Comparison of ENCODE assay signal across 11 mouse cellular contexts in the genomic region with DNA sequence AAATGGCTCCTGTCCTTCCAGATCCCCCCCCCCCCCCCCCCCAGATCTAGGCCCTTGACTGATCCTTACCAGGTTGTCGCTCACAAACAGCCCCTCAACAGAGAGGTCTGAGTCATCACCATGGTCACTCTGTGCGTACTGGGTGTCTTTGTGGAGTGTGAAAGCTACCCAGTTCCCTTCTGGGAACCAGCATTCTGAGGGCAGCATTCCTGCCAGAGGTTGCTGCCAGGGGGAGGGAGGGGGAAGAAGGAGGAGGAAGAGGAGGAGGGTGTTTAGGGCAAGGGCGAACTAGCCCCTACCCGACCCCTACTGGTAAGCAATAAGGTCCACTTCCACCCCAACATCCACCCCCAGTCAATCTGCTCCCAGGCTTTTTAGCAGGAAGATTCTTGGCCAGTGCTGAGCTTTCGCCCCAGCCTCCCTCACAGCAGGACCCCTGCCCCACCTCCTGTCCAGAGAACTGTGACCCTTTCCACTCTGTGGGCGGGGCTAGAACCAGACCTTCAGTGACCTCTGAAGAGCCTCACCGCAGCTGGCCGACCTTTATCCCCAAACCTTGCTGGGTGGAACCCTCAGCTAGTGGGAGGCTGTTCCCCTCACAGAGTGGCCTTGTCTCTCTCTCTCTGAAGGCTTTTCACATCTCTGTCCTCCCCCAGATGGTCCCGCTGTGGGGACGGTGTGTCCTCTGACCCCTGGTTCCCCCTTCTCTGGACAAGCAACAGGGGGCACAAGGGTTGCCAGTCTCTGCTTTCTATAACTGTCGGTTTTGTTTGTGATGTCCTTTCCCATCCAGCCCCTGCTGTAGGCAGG.
DNase-seq lines count a peak whose midpoint lies in the region; ATAC-seq lines count a peak whose summit lies in the region.
"Had no signal": no experiment of that assay in that cellular context is flagged by ENCODE, and none has a peak within 500 bp of the region (broad histone marks: within the 10 kb centered on the region; RNA-seq: fewer than 3 reads in every experiment).

No protein-coding gene starts in this region.

- WGBS in kidney, embryonic 16.5 days, result 19% methylated on average over 11 of the region's 11 CpGs
- 6% methylated on average over 11 of the region's 11 CpGs for WGBS in embryonic facial prominence, embryonic 11.5 days

- H3K4me3 ChIP-seq in kidney, embryonic 16.5 days (ENCODE audit: low read length), result no peak overlapping the region
- no peak overlapping the region for H3K4me3 ChIP-seq in embryonic facial prominence, embryonic 11.5 days (ENCODE audit: low read depth, low read length)
- H3K4me3 ChIP-seq: hindbrain, embryonic 12.5 days had no signal

- DNase-seq in kidney, postnatal 25 days, result no peak
- DNase-seq in R1 (ENCODE audit: low read depth, low spot score), result peak; percentile 89
- DNase-seq in embryonic facial prominence, embryonic 11.5 days (ENCODE audit: low spot score), result no peak
- DNase-seq in mesoderm, embryonic 11.5 days (ENCODE audit: low read depth, low spot score), result peak; percentile 47
- no peak for DNase-seq in cerebellum, postnatal 25 days
- no peak for DNase-seq in layer of hippocampus, adult 11-12 months (ENCODE audit: low spot score)
- DNase-seq: cerebellum, adult 9-10 months had no signal

- no peaks in the 10 kb centered on the region for H3K27me3 ChIP-seq in kidney, embryonic 16.5 days (ENCODE audit: insufficient read depth, low read length)
- no peaks in the 10 kb centered on the region for H3K27me3 ChIP-seq in embryonic facial prominence, embryonic 11.5 days (ENCODE audit: control insufficient read depth, insufficient read depth, low read length)
- H3K27me3 ChIP-seq: hindbrain, embryonic 12.5 days had no signal

- peak; percentile 40; the same call in 1 of the 2 replicates for ATAC-seq in kidney, embryonic 16.5 days (ENCODE audit: low FRiP score, low TSS enrichment)
- ATAC-seq in embryonic facial prominence, embryonic 11.5 days (replicated peaks; ENCODE audit: insufficient number of reproducible peaks, low FRiP score, low TSS enrichment, low read depth), result 0 out of 2 replicates have a peak, but pooled peaks have one; percentile 34
- ATAC-seq in megakaryocyte progenitor cell, adult 5-6 weeks (replicated peaks; ENCODE audit: poor library complexity), result no peak

- no peak overlapping the region for H3K27ac ChIP-seq in kidney, embryonic 16.5 days (ENCODE audit: low read length)
- no peak overlapping the region for H3K27ac ChIP-seq in embryonic facial prominence, embryonic 11.5 days (replicated peaks; ENCODE audit: low read depth, low read length)
- H3K27ac ChIP-seq: hindbrain, embryonic 12.5 days had no signal

- H3K36me3 ChIP-seq in kidney, embryonic 16.5 days (ENCODE audit: insufficient read depth, low read length), result no peaks in the 10 kb centered on the region
- no peaks in the 10 kb centered on the region for H3K36me3 ChIP-seq in embryonic facial prominence, embryonic 11.5 days (replicated peaks; ENCODE audit: control insufficient read depth, insufficient read depth, low read depth, low read length)
- H3K36me3 ChIP-seq: G1E; hindbrain, embryonic 12.5 days had no signal

- H3K9me3 ChIP-seq in kidney, embryonic 16.5 days (ENCODE audit: low read length), result no peaks in the 10 kb centered on the region
- no peaks in the 10 kb centered on the region for H3K9me3 ChIP-seq in embryonic facial prominence, embryonic 11.5 days (replicated peaks; ENCODE audit: control insufficient read depth, low read length)
- H3K9me3 ChIP-seq: hindbrain, embryonic 12.5 days had no signal

- H3K9ac ChIP-seq in kidney, embryonic 16.5 days (replicated peaks; ENCODE audit: low read length), result no peak overlapping the region
- no peak overlapping the region for H3K9ac ChIP-seq in embryonic facial prominence, embryonic 11.5 days (replicated peaks; ENCODE audit: low read length)
- H3K9ac ChIP-seq: hindbrain, embryonic 12.5 days had no signal

- peaks cover 25% of the 10 kb centered on the region for H3K4me1 ChIP-seq in kidney, embryonic 16.5 days (ENCODE audit: insufficient read depth, low read length)
- no peaks in the 10 kb centered on the region for H3K4me1 ChIP-seq in embryonic facial prominence, embryonic 11.5 days (ENCODE audit: control insufficient read depth, insufficient read depth, low read length)

- H3K4me2 ChIP-seq in kidney, embryonic 16.5 days (replicated peaks; ENCODE audit: low read depth, low read length), result no peak overlapping the region
- H3K4me2 ChIP-seq in embryonic facial prominence, embryonic 11.5 days (ENCODE audit: low read depth, low read length), result no peak overlapping the region
- H3K4me2 ChIP-seq: hindbrain, embryonic 12.5 days had no signal

Comparison
In these comparisons a context has a peak if more than half of its experiments do, and no peak if none do; other contexts are left out.
1. DNase-seq: peak in R1 (single experiment) and mesoderm, embryonic 11.5 days (single experiment); none in kidney, postnatal 25 days (0 of 2), embryonic facial prominence, embryonic 11.5 days (single experiment), cerebellum, postnatal 25 days (0 of 2) and layer of hippocampus, adult 11-12 months (single experiment).